Mouse (Mus musculus): ENCODE results near the gene Acta2. TPM values are rescaled to one million over a fixed set of nuclear protein-coding genes. Genes with fewer than 3 reads are reported as not detected.

Acta2 gene
- total RNA-seq, 2 experiments from 2014 or later: 16.2 to 21.5 TPM

GRCm38 (mm10) chr19:34270824-34271464 lies 15.6 kb upstream of the Acta2 start:
- DNase-seq (ENCODE audit: low spot score in 2 of 2): no peak

GRCm38 (mm10) chr19:34270106-34270726 lies 14.8 kb upstream of the Acta2 start:
- DNase-seq (ENCODE audit: low spot score in 2 of 2): no peak

GRCm38 (mm10) chr19:34268991-34269390 lies 13.6 kb upstream of the Acta2 start:
- DNase-seq (ENCODE audit: low spot score in 2 of 2): no peak

GRCm38 (mm10) chr19:34265604-34266193 lies 10.3 kb upstream of the Acta2 start:
- no peak for DNase-seq (ENCODE audit: low spot score in 2 of 2)

- no peak for DNase-seq (ENCODE audit: low spot score in 2 of 2)
These were observed 7.0 kb upstream of the Acta2 start for GRCm38 (mm10) chr19:34262273-34262974.

GRCm38 (mm10) chr19:34256936-34257335 lies 1.5 kb upstream of the Acta2 start:
- no peak for DNase-seq (ENCODE audit: low spot score in 2 of 2)

- DNase-seq (ENCODE audit: low spot score in 2 of 2): no peak
These were observed 759 bp upstream of the Acta2 start for GRCm38 (mm10) chr19:34256149-34256548.

GRCm38 (mm10) chr19:34254101-34254879 lies 1.1 kb downstream of the Acta2 start:
- no peak for DNase-seq (ENCODE audit: low spot score in 2 of 2)

GRCm38 (mm10) chr19:34252450-34252849 lies 2.9 kb downstream of the Acta2 start:
- no peak for DNase-seq (ENCODE audit: low spot score in 2 of 2)

- DNase-seq (ENCODE audit: low spot score in 2 of 2): no peak
These were observed 3.5 kb downstream of the Acta2 start for GRCm38 (mm10) chr19:34251900-34252299.

- no peak for DNase-seq (ENCODE audit: low spot score in 2 of 2)
These were observed 4.8 kb downstream of the Acta2 start for GRCm38 (mm10) chr19:34250621-34251020.

- no peak for DNase-seq (ENCODE audit: low spot score in 2 of 2)
These were observed 6.8 kb downstream of the Acta2 start for GRCm38 (mm10) chr19:34248558-34248957.

- peak; percentile 51 to 63 for DNase-seq (ENCODE audit: low spot score in 2 of 2)
These were observed 11.3 kb downstream of the Acta2 start for GRCm38 (mm10) chr19:34244056-34244455.

- no peak for DNase-seq (ENCODE audit: low spot score in 2 of 2)
These were observed 12.5 kb downstream of the Acta2 start for GRCm38 (mm10) chr19:34242925-34243324.

- DNase-seq (ENCODE audit: low spot score in 2 of 2): peak in 1 of 2 experiments; percentile 36
These were observed 14.0 kb downstream of the Acta2 start for GRCm38 (mm10) chr19:34241247-34241915.

- no peak for DNase-seq (ENCODE audit: low spot score in 2 of 2)
These were observed 14.9 kb downstream of the Acta2 start for GRCm38 (mm10) chr19:34240273-34241039.

- DNase-seq (ENCODE audit: low spot score in 2 of 2): no peak
These were observed 17.6 kb downstream of the Acta2 start for GRCm38 (mm10) chr19:34237746-34238145.

- DNase-seq (ENCODE audit: low spot score in 2 of 2): no peak
These were observed 19.3 kb downstream of the Acta2 start for GRCm38 (mm10) chr19:34236049-34236448.

- DNase-seq (ENCODE audit: low spot score in 2 of 2): peak; percentile 48 to 65
These were observed 21.4 kb downstream of the Acta2 start for GRCm38 (mm10) chr19:34233944-34234343.

GRCm38 (mm10) chr19:34232326-34232725 lies 23.1 kb downstream of the Acta2 start:
- no peak for DNase-seq (ENCODE audit: low spot score in 2 of 2)

Measured in layer of hippocampus, postnatal 10 days (tissue).